Mouse (Mus musculus): ENCODE measurements around the gene Eps8.

Gene Eps8

DNA sequence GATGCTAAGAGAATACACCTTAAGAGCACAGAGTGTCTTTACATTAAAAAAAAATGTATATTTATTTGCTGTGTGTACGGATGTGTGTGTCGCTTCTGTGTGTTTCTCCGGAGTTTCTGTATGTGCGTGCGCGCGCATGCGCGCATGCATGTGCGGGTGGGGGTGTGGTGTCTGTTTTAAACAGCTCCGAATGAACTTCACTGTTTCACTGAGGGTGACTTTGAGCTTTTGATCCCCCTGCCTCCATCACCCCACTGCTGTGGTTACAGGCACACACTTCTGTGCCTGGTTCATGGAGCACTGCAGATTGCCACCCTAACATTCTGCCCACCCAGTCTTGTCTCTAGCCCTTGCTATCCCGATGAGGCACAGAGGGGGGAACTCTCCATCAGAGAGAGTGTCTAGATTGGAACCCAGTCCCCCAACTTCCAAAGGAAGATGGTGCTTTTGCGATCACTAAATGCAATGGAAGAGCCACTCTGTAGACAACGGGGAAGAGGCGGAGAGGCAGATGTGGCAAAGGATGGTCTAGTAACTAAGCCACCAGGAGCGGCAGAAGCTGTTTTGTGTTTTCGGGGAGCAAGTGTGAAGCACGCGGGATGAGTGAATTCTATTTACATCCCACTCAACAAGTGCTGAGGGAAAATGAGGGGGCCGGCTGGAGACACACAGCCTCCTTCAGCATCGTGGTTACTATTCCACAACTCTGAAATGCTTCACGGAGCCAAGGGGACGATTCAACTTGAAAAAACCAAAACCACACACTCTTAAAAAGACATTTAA is 7.1 kb upstream of the Eps8 start:
- DNase-seq: no peak

DNA sequence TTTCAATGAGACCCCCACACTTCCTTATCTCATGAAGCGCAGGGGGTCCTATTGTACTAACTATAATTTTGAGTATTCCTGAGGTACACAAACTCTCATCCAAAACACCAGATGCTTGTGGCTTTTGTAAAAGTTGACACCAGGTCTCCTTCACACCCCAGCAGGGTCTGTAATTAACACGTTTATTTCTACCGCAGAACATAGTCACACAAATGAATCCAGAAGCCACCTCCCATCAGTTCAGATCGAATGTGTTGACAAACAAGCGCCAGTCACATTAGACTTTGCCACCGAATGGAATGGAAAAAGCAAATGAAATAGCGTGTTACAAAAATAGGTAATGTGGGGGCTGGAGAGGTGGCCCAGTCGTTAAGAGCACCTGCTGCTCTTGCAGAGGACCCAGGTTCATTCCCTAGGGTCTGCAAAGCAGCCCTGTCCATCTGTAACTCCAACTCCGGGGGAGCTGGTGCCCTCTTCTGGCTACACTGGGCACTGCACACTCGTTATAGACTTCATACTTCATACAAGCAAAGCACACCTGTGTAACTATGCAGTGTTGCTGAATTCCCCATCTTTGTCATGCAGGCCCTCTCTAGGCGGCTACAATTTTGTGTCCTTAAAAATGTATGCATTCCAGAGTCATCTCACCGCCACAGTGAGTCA is 3.9 kb upstream of the Eps8 start:
- peak; percentile 20 for DNase-seq

GRCm38 (mm10) chr6:137657203-137657602 is 2.5 kb upstream of the Eps8 start:
- no peak for DNase-seq

DNA sequence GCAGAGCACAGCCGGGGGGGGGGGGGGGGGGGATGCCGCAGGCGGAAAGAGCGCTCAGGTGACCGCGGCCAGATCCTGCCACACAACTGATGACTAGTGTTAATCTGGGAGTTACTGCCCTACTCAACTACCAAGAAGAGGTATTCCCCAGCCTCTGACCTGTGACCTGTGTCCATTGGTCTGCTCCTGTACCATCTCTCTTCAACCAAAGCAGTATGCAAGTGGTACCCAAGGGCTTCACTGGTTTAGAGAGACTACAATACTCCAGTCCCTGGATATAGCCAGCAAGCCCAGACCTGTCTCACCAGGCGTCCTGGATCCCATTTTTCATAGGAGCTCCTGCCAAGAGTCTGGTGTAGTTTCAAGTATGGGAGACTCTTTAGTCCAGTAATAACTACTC is 5.1 kb downstream of the Eps8 start:
- DNase-seq: no peak

DNA sequence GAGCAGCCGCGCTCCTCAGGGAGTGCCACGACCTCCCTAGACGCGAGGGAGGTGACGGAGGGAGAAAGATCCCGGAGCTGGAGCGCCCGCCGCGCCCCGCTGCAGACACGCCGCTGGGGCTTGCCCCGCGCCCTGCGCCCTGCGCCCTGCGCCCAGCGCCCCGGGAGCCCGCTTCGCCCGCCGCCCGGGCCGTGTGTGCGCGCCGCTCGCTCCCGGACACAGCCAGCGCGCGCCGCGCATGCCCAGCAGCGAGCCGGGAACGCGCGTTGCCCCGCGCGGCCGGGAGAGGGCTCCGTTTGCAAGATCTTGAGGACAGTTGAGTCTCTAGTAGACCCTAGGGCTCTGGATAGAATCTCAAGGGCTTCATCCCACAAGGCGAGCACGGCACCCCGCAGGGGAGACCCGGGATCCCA is 5.6 kb downstream of the Eps8 start:
- DNase-seq: peak; percentile 49

DNA sequence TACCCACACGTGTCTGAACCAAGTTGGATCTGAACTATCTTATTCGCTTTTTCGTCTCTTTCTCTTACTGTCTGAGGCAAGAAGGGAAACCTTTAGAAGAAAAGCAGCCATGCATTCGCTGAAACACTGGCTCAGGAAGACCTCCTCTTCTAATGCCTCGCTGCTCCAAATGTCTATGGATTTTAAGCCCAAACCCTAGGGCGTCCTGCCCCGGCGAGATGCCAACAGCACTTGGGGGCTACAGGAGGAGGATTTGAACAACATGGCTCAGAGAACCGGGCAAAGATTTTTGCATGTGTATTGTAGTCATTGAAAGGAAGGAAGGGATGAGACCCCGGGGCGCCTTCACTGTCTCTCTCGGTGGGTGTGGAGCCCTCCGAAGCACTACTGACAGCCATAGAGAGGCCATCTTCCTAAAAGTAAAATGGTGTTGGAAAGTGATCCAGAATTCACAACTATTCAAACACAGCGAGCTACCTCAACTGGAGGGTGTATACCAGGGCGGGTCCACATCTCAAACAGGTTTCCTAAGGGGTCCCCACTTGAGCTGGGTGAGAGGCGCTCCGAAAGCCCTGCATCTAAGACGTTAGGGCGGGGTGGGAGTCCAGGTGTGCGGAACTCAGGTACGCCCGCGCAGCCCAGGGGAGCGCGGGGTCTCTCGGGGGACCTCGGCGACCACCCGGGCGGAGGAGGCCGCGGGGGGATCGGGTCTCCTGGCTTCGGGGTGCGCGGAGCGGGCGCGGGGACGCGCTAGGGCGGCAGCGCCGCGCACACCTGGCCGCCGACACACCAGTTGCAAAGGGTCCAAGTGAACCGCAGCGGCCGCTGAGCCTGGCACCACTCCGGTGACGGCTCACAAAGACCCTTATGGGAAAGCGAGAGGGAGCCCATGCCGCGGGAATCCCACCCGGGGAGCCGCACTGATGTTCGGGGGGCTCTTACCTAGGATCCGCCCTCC is 6.3 kb downstream of the Eps8 start:
- no peak for DNase-seq

DNA sequence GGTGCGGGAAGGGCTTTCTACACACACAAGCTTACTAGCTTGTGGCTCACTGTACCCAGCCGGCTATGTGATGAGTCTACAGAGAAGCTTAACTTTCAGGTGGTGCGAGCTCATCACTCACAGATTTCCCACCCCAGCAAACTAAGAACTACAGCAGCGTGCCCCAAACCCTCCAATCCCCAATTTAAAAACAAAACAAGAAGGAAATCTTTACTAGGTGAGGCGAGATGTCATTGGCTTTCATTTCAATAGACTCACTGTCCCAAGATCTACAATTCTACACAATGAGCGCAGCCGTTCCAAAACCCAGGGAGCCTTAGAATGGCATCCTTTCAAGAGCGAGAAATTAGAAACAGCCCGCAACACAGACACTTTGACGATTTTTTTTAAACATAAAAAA is 7.0 kb downstream of the Eps8 start:
- no peak for DNase-seq

DNA sequence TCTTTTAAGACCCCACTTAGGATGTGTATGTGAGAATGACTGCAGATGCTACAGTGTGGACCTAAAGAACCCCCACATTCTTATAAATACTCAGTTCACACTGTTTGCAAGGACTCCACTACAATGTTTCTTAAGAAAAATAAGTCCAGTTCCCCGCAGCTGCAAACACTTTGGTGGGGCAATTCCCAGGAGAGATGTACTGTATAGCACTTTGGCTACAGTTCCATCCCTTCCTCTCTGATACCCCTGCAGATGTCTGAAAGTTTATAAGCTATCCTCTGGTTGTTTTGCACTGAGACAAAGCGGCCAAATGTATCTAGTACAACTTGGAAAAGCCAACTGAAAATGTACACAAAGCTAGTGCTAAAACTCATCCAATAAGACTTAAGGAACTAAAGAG is 8.0 kb downstream of the Eps8 start:
- no peak for DNase-seq

DNA sequence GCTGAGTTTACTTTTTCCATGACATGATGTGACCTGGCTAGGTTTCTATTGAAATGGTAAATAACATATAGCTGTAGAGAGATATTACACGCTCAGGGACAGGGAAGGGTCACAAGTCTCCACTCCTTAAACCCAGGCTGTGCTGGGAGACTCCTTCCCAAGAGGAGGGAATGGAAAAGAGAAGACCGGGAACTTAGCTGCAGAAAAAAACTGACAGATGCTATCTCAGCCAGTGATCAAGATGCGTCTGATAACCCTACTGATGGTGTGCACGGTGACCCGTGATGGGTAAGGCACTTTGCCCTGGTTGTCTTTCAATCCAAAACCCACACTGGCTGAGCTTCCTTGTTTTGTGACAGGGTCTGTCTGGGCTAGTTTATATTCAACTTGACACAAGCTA is 9.8 kb downstream of the Eps8 start:
- DNase-seq: no peak

- no peak for DNase-seq
These were observed 10.9 kb downstream of the Eps8 start for GRCm38 (mm10) chr6:137643814-137644213.

GRCm38 (mm10) chr6:137641642-137642041 is 13.0 kb downstream of the Eps8 start:
- DNase-seq: no peak

- no peak for DNase-seq
These were observed 15.7 kb downstream of the Eps8 start for GRCm38 (mm10) chr6:137638834-137639567.

DNA sequence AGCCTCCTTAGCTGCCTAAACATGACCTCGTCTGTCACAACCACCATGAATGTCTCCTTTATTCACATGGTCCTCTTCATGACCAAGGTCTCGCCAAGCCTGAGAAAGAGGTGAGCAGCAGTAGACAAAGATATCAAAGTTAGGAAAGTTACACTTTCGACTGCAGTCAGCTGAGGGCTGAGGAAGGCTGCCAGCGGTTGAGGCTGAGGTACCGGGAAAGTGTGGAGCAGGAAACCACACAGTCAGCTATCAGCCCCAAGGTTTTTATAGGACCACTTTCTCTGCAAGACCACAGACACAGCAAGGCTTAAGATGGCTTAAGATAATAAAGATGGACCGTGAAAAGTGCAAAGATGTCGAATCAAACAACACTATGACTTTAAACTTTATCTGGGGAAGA is 17.2 kb downstream of the Eps8 start:
- no peak for DNase-seq

- no peak for DNase-seq
These were observed 18.5 kb downstream of the Eps8 start for GRCm38 (mm10) chr6:137636131-137636530.

DNA sequence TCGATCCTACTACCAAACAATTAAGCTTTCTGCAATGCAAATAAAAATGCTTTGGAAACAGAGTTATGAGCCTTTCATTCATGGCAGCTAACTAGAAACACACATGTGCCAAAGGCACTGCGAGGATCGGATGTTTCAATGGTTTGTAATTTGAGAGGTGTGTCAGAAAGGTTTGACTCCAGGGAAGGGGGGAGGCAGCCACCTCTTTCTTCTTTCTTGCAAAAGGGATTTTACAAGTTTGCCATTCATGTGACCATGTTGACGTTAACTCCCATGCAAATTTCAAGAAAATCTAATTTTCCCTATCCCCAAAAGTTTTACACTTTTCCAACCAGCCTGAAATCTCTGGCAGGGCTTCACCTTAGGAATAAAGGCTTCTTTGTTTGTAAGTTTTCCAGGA is 21.1 kb downstream of the Eps8 start:
- no peak for DNase-seq

- DNase-seq: no peak
These were observed 21.6 kb downstream of the Eps8 start for GRCm38 (mm10) chr6:137633121-137633520.

DNA sequence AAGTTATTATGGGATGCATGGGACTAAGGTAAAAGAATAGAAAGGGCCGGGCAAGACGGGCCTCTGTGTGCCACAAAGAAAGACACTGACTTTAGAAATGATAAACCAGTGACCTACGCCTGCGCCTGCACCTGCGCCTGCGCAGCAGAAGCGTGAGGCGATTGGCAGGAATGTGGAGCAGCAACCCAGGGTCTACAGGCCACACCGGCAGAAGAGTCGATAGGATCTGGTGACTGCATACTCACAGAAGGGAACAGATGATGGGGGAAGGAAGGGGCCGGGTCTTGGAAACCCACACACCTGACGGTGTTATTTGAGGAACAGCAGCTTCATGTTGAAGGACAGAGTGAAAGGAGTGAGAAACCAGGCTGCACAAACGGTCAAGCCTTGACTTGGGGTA is 24.3 kb downstream of the Eps8 start:
- no peak for DNase-seq

DNA sequence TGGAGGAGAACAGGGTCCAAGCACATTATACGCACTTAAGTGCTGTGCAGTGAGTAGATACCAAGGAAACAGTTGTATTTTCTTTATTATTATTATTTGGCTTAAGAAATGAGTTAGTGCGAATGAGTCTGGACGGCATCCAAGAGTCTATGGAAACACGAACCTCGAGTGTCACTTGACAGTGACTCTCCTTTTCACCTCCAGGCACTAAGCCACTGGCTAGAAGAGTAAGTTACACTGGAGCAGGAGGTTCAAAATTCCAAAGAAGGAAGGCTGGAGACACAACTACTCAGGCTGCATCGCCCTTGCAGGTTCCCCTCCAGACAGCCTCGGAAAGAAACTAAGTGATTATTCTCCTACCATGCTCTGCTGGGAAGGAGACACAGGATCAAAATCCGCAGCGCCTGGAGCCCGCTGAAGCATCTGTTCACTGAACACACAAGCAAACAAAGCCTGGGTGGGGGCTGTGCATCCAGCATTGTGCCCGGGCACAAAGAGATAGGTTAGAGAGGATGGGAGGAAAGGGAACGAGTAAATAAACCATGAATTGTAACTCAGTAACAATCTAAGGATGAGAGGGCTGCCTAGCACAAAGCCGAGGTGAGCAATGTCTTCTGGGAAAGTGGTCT is 25.0 kb downstream of the Eps8 start:
- no peak for DNase-seq

- DNase-seq: no peak
These were observed 26.0 kb downstream of the Eps8 start for GRCm38 (mm10) chr6:137628715-137629114.

GRCm38 (mm10) chr6:137621021-137621420 is 33.7 kb downstream of the Eps8 start:
- DNase-seq: no peak

DNA sequence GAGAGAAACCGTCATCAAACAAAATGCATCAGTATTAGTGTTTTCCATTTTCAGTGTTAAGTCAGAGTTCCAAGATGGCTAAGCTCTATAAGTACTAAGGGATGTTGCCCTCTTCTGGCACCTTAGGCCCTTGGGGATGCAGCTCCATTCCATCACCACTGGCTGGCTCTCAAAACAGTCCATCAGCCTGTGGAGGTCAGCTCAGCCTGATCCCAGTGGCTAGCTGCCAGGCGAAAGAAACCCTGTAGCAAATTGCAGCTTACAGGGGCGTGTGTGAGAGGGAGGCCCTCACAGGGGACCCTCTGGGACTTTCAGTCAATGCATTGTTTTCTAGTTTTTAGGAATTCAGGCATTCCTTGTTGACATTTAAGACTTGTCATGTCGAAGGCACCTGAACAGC is 40.8 kb downstream of the Eps8 start:
- DNase-seq: no peak

DNA sequence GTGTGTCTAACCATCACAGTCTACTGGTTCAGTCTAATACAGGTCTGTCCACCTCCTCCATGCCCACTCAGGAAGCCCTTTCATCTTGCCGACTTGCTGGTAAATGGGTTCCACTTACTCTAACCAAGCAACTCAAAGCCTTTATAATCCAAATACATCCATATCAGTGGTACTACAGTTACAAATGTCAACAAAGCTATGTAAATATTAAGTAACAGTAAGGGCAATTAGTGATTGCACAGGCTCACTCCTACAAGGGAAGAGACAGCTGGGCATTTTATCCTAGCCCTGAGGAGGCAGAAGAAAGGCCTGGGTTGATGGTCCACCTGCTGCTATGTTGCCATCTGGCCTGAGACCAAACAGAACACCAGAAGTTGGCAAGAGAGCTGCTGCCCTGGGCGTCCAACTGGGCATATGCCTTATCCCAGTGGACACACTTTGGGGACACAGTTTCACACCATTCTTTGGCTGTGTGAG is 42.6 kb downstream of the Eps8 start:
- DNase-seq: no peak
